Mouse (Mus musculus) liver, embryonic 15.5 days (tissue): Measurements from ENCODE around the gene Brdt. TPM values are rescaled to one million over a fixed set of nuclear protein-coding genes. Genes with fewer than 3 reads are reported as not detected.

ENCODE experiments used
- ATAC-seq: fragments of 200-750 bp; cut with Nextera tagmentation; 2 replicates; pipeline ENCODE4 v1.8.0; 2017; ENCODE audit warnings: moderate number of reproducible peaks, mild to moderate bottlenecking, moderate library complexity; ENCODE audit not compliant: insufficient read depth
- H3K27ac ChIP-seq: fragments of 300-500 bp; sonication (generic); replicated peaks from 2 replicates; pipeline ENCODE4 v1.5.1; 2015; ENCODE audit warnings: mild to moderate bottlenecking, inconsistent platforms
- H3K27me3 ChIP-seq: fragments of 300-500 bp; sonication (generic); 2 replicates; pipeline ENCODE4 v1.6.1; 2015; ENCODE audit warnings: mild to moderate bottlenecking, inconsistent platforms
- H3K36me3 ChIP-seq: fragments of 300-500 bp; sonication (generic); replicated peaks from 2 replicates; pipeline ENCODE4 v1.6.1; 2015; ENCODE audit warnings: moderate library complexity, mild to moderate bottlenecking, inconsistent platforms
- H3K4me1 ChIP-seq: fragments of 300-500 bp; sonication (generic); replicated peaks from 2 replicates; pipeline ENCODE4 v1.6.1; 2015; ENCODE audit warnings: inconsistent platforms
- H3K4me2 ChIP-seq: fragments of 300-500 bp; sonication (generic); 2 replicates; pipeline ENCODE4 v1.6.1; 2015; ENCODE audit warnings: moderate library complexity, mild to moderate bottlenecking, inconsistent platforms
- H3K4me3 ChIP-seq: fragments of 300-500 bp; sonication (generic); replicated peaks from 2 replicates; pipeline ENCODE4 v1.5.1; 2015; ENCODE audit warnings: mild to moderate bottlenecking, inconsistent platforms
- H3K9ac ChIP-seq: fragments of 300-500 bp; sonication (generic); 2 replicates; pipeline ENCODE4 v1.6.1; 2015; ENCODE audit warnings: moderate library complexity, mild to moderate bottlenecking, inconsistent platforms
- H3K9me3 ChIP-seq: fragments of 300-500 bp; sonication (generic); replicated peaks from 2 replicates; pipeline ENCODE4 v1.6.1; 2016; ENCODE audit warnings: inconsistent platforms
- WGBS: fragments of 180-500 bp; shearing (Covaris S2); methylation state at CpG from one replicate; pipeline ENCODE4 v1.1.7; 2015; ENCODE audit warnings: mixed read lengths; ENCODE audit not compliant: insufficient replicate concordance; 5-methylcytosine and 5-hydroxymethylcytosine counted together
- polyA plus RNA-seq: library from polyadenylated mRNA; unstranded; fragments of >200 nt; fragmentation: Nextera tagmentation; extraction: Ambion mirVana; gene quantifications from 2 replicates; pipeline ENCODE4 v1.2.1, GENCODE M21; 2015

The Brdt gene
- polyA plus RNA-seq, 1 experiment from 2014 or later: 0.23 TPM

DNA sequence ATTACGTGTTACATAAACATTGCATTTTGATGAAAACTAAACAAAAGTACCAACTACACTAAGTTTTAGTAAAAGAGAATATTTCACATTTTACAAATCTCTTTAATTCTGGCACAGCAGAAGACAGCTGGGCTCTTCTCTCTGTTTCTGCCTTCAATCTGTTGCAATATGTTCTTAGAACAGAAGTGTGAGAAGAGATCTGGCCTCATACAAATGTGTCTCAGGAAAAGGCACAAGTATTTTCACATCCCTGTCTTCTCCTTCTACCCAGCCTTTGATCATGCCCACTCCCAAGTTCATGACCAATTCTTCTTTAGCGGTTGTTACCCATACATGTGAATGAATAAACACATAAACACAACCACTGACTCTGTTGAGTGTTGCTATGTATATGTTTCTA is 84.1 kb downstream of the Brdt start:
- no peak for ATAC-seq
- no peaks in the 10 kb centered on the region for H3K4me1 ChIP-seq
- no peak overlapping the region for H3K4me2 ChIP-seq
- no peaks in the 10 kb centered on the region for H3K27me3 ChIP-seq
- H3K36me3 ChIP-seq: no peaks in the 10 kb centered on the region
- H3K9me3 ChIP-seq: no peaks in the 10 kb centered on the region
- no peak overlapping the region for H3K27ac ChIP-seq
- no peak overlapping the region for H3K4me3 ChIP-seq
- 63% methylated on average over 2 of the region's 2 CpGs for WGBS
- no peak overlapping the region for H3K9ac ChIP-seq

DNA sequence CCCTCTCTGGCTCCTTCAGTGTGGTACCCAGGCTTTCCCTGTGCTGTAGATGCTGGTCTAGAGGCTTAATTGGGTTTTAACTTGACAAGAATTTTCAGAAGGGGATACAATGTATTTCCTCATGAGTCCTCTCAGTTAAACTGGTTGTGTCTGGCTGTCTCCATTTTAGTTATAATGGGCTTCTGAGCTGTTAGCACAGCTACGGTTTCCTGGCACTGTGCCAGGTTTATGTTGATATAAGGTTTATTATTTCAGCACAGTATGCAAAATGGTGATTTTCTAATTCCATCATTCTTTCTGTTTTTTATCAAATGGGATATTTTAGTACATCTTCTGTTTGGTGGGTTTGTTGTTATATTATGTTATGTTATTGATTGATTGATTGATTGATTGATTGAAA is 90.7 kb downstream of the Brdt start:
- ATAC-seq: no peak
- Histone ChIP-seq H3K4me1 (no peaks in the 10 kb centered on the region), H3K4me2 (no peak overlapping the region), H3K9ac (no peak overlapping the region), H3K4me3 (no peak overlapping the region), H3K9me3 (no peaks in the 10 kb centered on the region), H3K27me3 (no peaks in the 10 kb centered on the region), H3K36me3 (no peaks in the 10 kb centered on the region), H3K27ac (no peak overlapping the region)
- 38% methylated on average over 1 of the region's 1 CpGs for WGBS

DNA sequence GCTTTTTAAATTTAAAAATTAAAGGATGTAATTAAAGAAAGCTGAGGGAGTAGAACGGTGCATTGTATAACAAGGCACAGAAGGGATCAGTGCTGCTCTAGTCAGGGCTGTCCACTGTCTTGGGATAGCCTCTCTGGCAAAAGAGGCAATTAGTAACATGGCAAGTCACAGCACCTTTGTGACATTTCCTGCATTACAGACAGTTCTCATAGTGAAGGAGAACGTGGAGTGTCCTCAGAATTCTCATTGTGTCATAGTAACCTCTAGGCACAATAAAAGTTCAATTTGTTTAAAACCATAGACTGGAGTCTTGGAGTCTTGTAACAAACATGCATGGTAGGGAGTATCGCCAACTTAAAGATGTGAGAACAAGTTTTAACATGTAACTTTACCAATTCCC is 100.3 kb downstream of the Brdt start, which contains the start of gene Lpcat2b:
Gene Lpcat2b (plus strand): TSS at position 301 of the 400 bp plus-strand sequence.
- no peak for ATAC-seq
- no peak within 1 kb of the TSS for H3K9ac ChIP-seq
- WGBS: 51% methylated on average over 3 of the region's 3 CpGs
- H3K36me3 ChIP-seq: no peaks in the 10 kb centered on the region
- H3K9me3 ChIP-seq: no peaks in the 10 kb centered on the region
- H3K27ac ChIP-seq: no peak within 1 kb of the TSS
- H3K27me3 ChIP-seq: peaks cover 21% of the 10 kb centered on the region; the same call in 1 of the 2 replicates
- peaks cover 6% of the 10 kb centered on the region; the same call in 1 of the 2 replicates for H3K4me1 ChIP-seq
- H3K4me3 ChIP-seq: no peak within 1 kb of the TSS
- H3K4me2 ChIP-seq: no peak within 1 kb of the TSS

- Histone ChIP-seq H3K27me3 (peaks cover 21% of the 10 kb centered on the region; the same call in 1 of the 2 replicates), H3K4me3 (no peak overlapping the region), H3K4me1 (peaks cover 28% of the 10 kb centered on the region), H3K9me3 (no peaks in the 10 kb centered on the region), H3K36me3 (no peaks in the 10 kb centered on the region), H3K4me2 (no peak overlapping the region), H3K9ac (no peak overlapping the region), H3K27ac (no peak overlapping the region)
- no peak for ATAC-seq
- WGBS: 58% methylated on average over 5 of the region's 5 CpGs
Observed at GRCm38 (mm10) chr5:107434001-107434400, 103.0 kb downstream of the Brdt start.

GRCm38 (mm10) chr5:107436185-107436584 is 105.2 kb downstream of the Brdt start:
- Histone ChIP-seq H3K27me3 (peaks cover 21% of the 10 kb centered on the region; the same call in 1 of the 2 replicates), H3K4me2 (no peak overlapping the region), H3K36me3 (no peaks in the 10 kb centered on the region), H3K9me3 (no peaks in the 10 kb centered on the region), H3K4me1 (peaks cover 36% of the 10 kb centered on the region), H3K4me3 (no peak overlapping the region), H3K27ac (peak overlapping the region; percentile 92; the same call in 1 of the 2 replicates), H3K9ac (no peak overlapping the region)
- ATAC-seq: no peak
- 62% methylated on average over 6 of the region's 6 CpGs for WGBS

Other genes starting within 250 kb of the Brdt start
- gene Tgfbr3, start 41.5 kb upstream of the Brdt start, polyA plus RNA-seq: 6.0 TPM in 2 replicates
- gene Ephx4, start 71.6 kb downstream of the Brdt start, polyA plus RNA-seq: 0.09 TPM in 2 replicates
- not detected in 2 replicates for gene Lpcat2b, start 100.4 kb downstream of the Brdt start, polyA plus RNA-seq
- gene Btbd8, start 106.8 kb downstream of the Brdt start, polyA plus RNA-seq: 1.2 and 1.4 TPM in 2 replicates
- 0.05 TPM in 1 of 2 replicates, not detected in the other for gene Gm42669, start 176.5 kb downstream of the Brdt start, polyA plus RNA-seq
- gene 1700028K03Rik, start 203.6 kb downstream of the Brdt start, polyA plus RNA-seq: 0.02 TPM in 1 of 2 replicates, not detected in the other